Mouse (Mus musculus) CH12.LX (cell line): ENCODE measurements at regions not wholly inside any gene's neighbourhood (a gene's known extent, or its start where the extent isn't known, plus 50 kb on each side); places are given as distances from the start of the nearest gene placed in this dataset.

Source experiments
- DNase-seq: peaks from one replicate; pipeline ENCODE4 v3.0.0-alpha.2; 2013; ENCODE audit errors: extremely low read depth
- H3K27ac ChIP-seq: 2 replicates; pipeline ENCODE4 v1.5.1; 2012; ENCODE audit warnings: low read depth, mild to moderate bottlenecking, control low read depth, moderate library complexity; ENCODE audit not compliant: insufficient read depth
- H3K27me3 ChIP-seq: replicated peaks from 2 replicates; pipeline ENCODE3; 2012; ENCODE audit warnings: inconsistent platforms
- H3K36me3 ChIP-seq, 2 experiments: replicated peaks in 1 of 2; 2 replicates each; pipeline versions ENCODE3 to v1.6.1; 2012; ENCODE audit warnings: inconsistent platforms in 1 of 2, low read length in 1 of 2, mild to moderate bottlenecking in 1 of 2, mixed read lengths in 1 of 2, moderate library complexity in 1 of 2; ENCODE audit not compliant: control insufficient read depth in 1 of 2, insufficient read depth in 1 of 2
- H3K4me1 ChIP-seq, 2 experiments: 2 replicates each; pipeline ENCODE4 v1.6.1; 2012; ENCODE audit warnings: inconsistent platforms in 1 of 2, moderate library complexity in 1 of 2; ENCODE audit not compliant: insufficient read depth in 2 of 2, control insufficient read depth in 1 of 2
- H3K4me2 ChIP-seq: 2 replicates; pipeline ENCODE4 v1.6.1; 2012; ENCODE audit warnings: low read depth, mild to moderate bottlenecking, control low read depth; ENCODE audit not compliant: poor library complexity, insufficient read depth, severe bottlenecking
- H3K4me3 ChIP-seq, 3 experiments: fragments of 150-350 bp in 1 of 3; sonication (generic) in 1 of 3; replicated peaks in 1 of 3; 2 replicates each; pipeline versions ENCODE3 to v1.5.1; 2011 to 2012; ENCODE audit warnings: low read depth in 2 of 3, low read length in 2 of 3, mild to moderate bottlenecking in 2 of 3, moderate library complexity in 2 of 3, control low read depth in 1 of 3, improper control_type of control experiment in 1 of 3, inconsistent platforms in 1 of 3, mixed read lengths in 1 of 3; ENCODE audit not compliant: poor library complexity in 1 of 3
- H3K79me2 ChIP-seq: replicated peaks from 2 replicates; pipeline ENCODE4 v1.6.1; 2012; ENCODE audit warnings: mild to moderate bottlenecking, moderate library complexity; ENCODE audit not compliant: control insufficient read depth, poor library complexity, insufficient read depth, severe bottlenecking; ENCODE audit errors: extremely low read depth
- H3K9ac ChIP-seq: 2 replicates; pipeline ENCODE4 v1.6.1; 2012; ENCODE audit warnings: low read depth, mild to moderate bottlenecking, control low read depth, moderate library complexity; ENCODE audit not compliant: insufficient read depth
- H3K9me3 ChIP-seq: replicated peaks from 2 replicates; pipeline ENCODE3; 2012; ENCODE audit warnings: low read length, inconsistent platforms, mixed read lengths
- CHD1 ChIP-seq: IDR thresholded peaks from 2 replicates; pipeline ENCODE4 v1.6.1; 2012; ENCODE audit warnings: low read depth, low read length, improper control_type of control experiment, inconsistent platforms
- CHD2 ChIP-seq: IDR thresholded peaks from 2 replicates; pipeline ENCODE4 v1.6.1; 2011; ENCODE audit warnings: low read length, improper control_type of control experiment
- CTCF ChIP-seq, 2 experiments: IDR thresholded peaks in 1 of 2; conservative IDR thresholded peaks in 1 of 2; 2 replicates each; pipeline ENCODE4 v1.5.1; 2011 to 2012; ENCODE audit warnings: low read depth in 2 of 2, low read length in 2 of 2, improper control_type of control experiment in 1 of 2, inconsistent platforms in 1 of 2, mild to moderate bottlenecking in 1 of 2, moderate library complexity in 1 of 2
- ELF1 ChIP-seq: IDR thresholded peaks from 2 replicates; pipeline ENCODE4 v1.6.1; 2014; ENCODE audit warnings: low read depth, mild to moderate bottlenecking, inconsistent platforms, low read length, improper control_type of control experiment
- ETS1 ChIP-seq: conservative IDR thresholded peaks from 2 replicates; pipeline ENCODE4 v1.6.1; 2012; ENCODE audit warnings: low read depth, mild to moderate bottlenecking, inconsistent platforms, low read length, improper control_type of control experiment, moderate library complexity
- GABPA ChIP-seq: IDR thresholded peaks from 2 replicates; pipeline ENCODE4 v1.6.1; 2012; ENCODE audit warnings: low read depth, low read length, improper control_type of control experiment, inconsistent platforms; ENCODE audit not compliant: insufficient replicate concordance
- HCFC1 ChIP-seq: IDR thresholded peaks from 2 replicates; pipeline ENCODE4 v1.6.1; 2012; ENCODE audit warnings: low read depth, mild to moderate bottlenecking, inconsistent platforms, low read length, improper control_type of control experiment
- IRF4 ChIP-seq: IDR thresholded peaks from 2 replicates; pipeline ENCODE4 v1.6.1; 2014; ENCODE audit warnings: low read depth, mild to moderate bottlenecking, inconsistent platforms, low read length, improper control_type of control experiment
- JUN ChIP-seq: IDR thresholded peaks from 2 replicates; pipeline ENCODE4 v1.6.1; 2011; ENCODE audit warnings: low read depth, mild to moderate bottlenecking, low read length, improper control_type of control experiment, moderate library complexity; ENCODE audit not compliant: insufficient read depth
- MAX ChIP-seq: IDR thresholded peaks from 2 replicates; pipeline ENCODE4 v1.6.1; 2011; ENCODE audit warnings: low read length, improper control_type of control experiment
- MAZ ChIP-seq: IDR thresholded peaks from 2 replicates; pipeline ENCODE4 v1.6.1; 2012; ENCODE audit warnings: low read depth, mild to moderate bottlenecking, inconsistent platforms, low read length, improper control_type of control experiment, moderate library complexity
- MEF2A ChIP-seq: IDR thresholded peaks from 2 replicates; pipeline ENCODE4 v1.6.1; 2014; ENCODE audit warnings: low read depth, mild to moderate bottlenecking, inconsistent platforms, low read length, improper control_type of control experiment, borderline replicate concordance
- MXI1 ChIP-seq: IDR thresholded peaks from 2 replicates; pipeline ENCODE4 v1.6.1; 2011; ENCODE audit warnings: mild to moderate bottlenecking, low read depth, low read length, improper control_type of control experiment
- MYC ChIP-seq: IDR thresholded peaks from 2 replicates; pipeline ENCODE4 v1.6.1; 2011; ENCODE audit warnings: low read depth, mild to moderate bottlenecking, improper control_type of control experiment, low read length
- NRF1 ChIP-seq: IDR thresholded peaks from 2 replicates; pipeline ENCODE4 v1.6.1; 2014; ENCODE audit warnings: low read depth, mild to moderate bottlenecking, inconsistent platforms, low read length, improper control_type of control experiment, moderate library complexity
- PAX5 ChIP-seq: IDR thresholded peaks from 2 replicates; pipeline ENCODE4 v1.6.1; 2012; ENCODE audit warnings: low read length, inconsistent platforms, mixed read lengths
- POLR2AphosphoS2 ChIP-seq: IDR thresholded peaks from 2 replicates; pipeline ENCODE4 v1.6.1; 2011; ENCODE audit warnings: low read depth, low read length, improper control_type of control experiment
- RAD21 ChIP-seq: IDR thresholded peaks from 2 replicates; pipeline ENCODE4 v1.6.1; 2011; ENCODE audit warnings: low read depth, mild to moderate bottlenecking, low read length, improper control_type of control experiment, moderate library complexity
- RCOR1 ChIP-seq: conservative IDR thresholded peaks from 2 replicates; pipeline ENCODE4 v1.6.1; 2012; ENCODE audit warnings: low read depth, mild to moderate bottlenecking, inconsistent platforms, low read length, improper control_type of control experiment
- SIN3A ChIP-seq: IDR thresholded peaks from 2 replicates; pipeline ENCODE4 v1.6.1; 2012; ENCODE audit warnings: low read length, improper control_type of control experiment, inconsistent platforms
- SMC3 ChIP-seq: IDR thresholded peaks from 2 replicates; pipeline ENCODE4 v1.6.1; 2011; ENCODE audit warnings: low read depth, low read length, improper control_type of control experiment
- TBP ChIP-seq: conservative IDR thresholded peaks from 2 replicates; pipeline ENCODE4 v1.6.1; 2011; ENCODE audit warnings: low read depth, low read length, improper control_type of control experiment
- TCF12 ChIP-seq: IDR thresholded peaks from 2 replicates; pipeline ENCODE4 v1.6.1; 2014; ENCODE audit warnings: low read depth, mild to moderate bottlenecking, inconsistent platforms, low read length, improper control_type of control experiment
- USF2 ChIP-seq: conservative IDR thresholded peaks from 2 replicates; pipeline ENCODE4 v1.6.1; 2011; ENCODE audit warnings: low read depth, low read length, improper control_type of control experiment
- ZKSCAN1 ChIP-seq: IDR thresholded peaks from 2 replicates; pipeline ENCODE4 v1.6.1; 2012; ENCODE audit warnings: low read depth, inconsistent platforms, low read length, improper control_type of control experiment, borderline replicate concordance
- ZMIZ1 ChIP-seq: IDR thresholded peaks from 2 replicates; pipeline ENCODE4 v1.6.1; 2012; ENCODE audit warnings: low read depth, mild to moderate bottlenecking, inconsistent platforms, low read length, improper control_type of control experiment
- dilution Hi-C: fragments of 300-500 bp; cut with MboI; formaldehyde crosslinking; loops from 2 replicates; pipeline ENCODE4 v1.14.3; 2020; ENCODE audit warnings: low sequenced_read_pairs; ENCODE audit not compliant: extremely low pct_unique_long_range_greater_than_20kb, extremely low pct_ligation_motif_present
- in situ Hi-C: fragments of 300-500 bp; cut with MboI; formaldehyde crosslinking; loops from 3 replicates; pipeline ENCODE4 v1.14.3; 2019; ENCODE audit warnings: low sequenced_read_pairs, low pct_ligation_motif_present, low pct_unique_long_range_greater_than_20kb, mixed read lengths

GRCm38 (mm10) chr3:33372806-33373205 lies 229.8 kb upstream of the Pex5l start:
- Histone ChIP-seq H3K9ac (no peak overlapping the region), H3K4me1 (no peaks in the 10 kb centered on the region), H3K79me2 (no peaks in the 10 kb centered on the region), H3K9me3 (no peaks in the 10 kb centered on the region), H3K27ac (no peak overlapping the region), H3K27me3 (no peaks in the 10 kb centered on the region), H3K4me3 (no peak overlapping the region)
- in situ Hi-C loops = no loop called here
- dilution Hi-C loops = no loop called here
- no peak for DNase-seq
- TF ChIP-seq RAD21 = no peak
- no peak for TF ChIP-seq GABPA
- no peak for TF ChIP-seq TCF12
- TF ChIP-seq TBP = no peak
- TF ChIP-seq SIN3A = no peak
- TF ChIP-seq CHD2 = no peak
- no peak for TF ChIP-seq USF2
- no peak for TF ChIP-seq MXI1
- no peak for TF ChIP-seq PAX5
- no peak for TF ChIP-seq ELF1
- TF ChIP-seq SMC3 = no peak
- TF ChIP-seq, all 38 proteins: peak for 0
- Histone ChIP-seq H3K4me2 (no peak overlapping the region), H3K36me3 (no peaks in the 10 kb centered on the region)

GRCm38 (mm10) chr3:33363521-33363920 lies 220.5 kb upstream of the Pex5l start:
- dilution Hi-C loops = no loop called here
- in situ Hi-C loops = no loop called here
- DNase-seq = no peak
- no peaks in the 10 kb centered on the region for H3K36me3 ChIP-seq
- no peak overlapping the region for H3K9ac ChIP-seq
- no peak overlapping the region for H3K4me2 ChIP-seq
- H3K9me3 ChIP-seq = no peaks in the 10 kb centered on the region
- TF ChIP-seq USF2 (no peak), CHD1 (no peak), CTCF (conservative IDR thresholded peaks at IDR 0.05 in 1 of 2, IDR thresholded peaks at IDR 0.05 in 1 of 2; ENCODE audit: low read depth in 2 of 2, low read length in 2 of 2) (no peak), SIN3A (no peak), RAD21 (no peak), ZMIZ1 (no peak), HCFC1 (no peak), NRF1 (no peak)
- no peak overlapping the region for H3K4me3 ChIP-seq
- no peak overlapping the region for H3K27ac ChIP-seq
- no peaks in the 10 kb centered on the region for H3K79me2 ChIP-seq
- H3K27me3 ChIP-seq = no peaks in the 10 kb centered on the region
- peaks cover 0 to 4% of the 10 kb centered on the region in 2 experiments; a peak in 1 of 4 replicates for H3K4me1 ChIP-seq

- no peak for DNase-seq
- Histone ChIP-seq H3K27me3 (no peaks in the 10 kb centered on the region), H3K36me3 (no peaks in the 10 kb centered on the region), H3K9ac (no peak overlapping the region), H3K9me3 (peaks cover 3% of the 10 kb centered on the region), H3K4me2 (no peak overlapping the region), H3K4me1 (peaks cover 0 to 4% of the 10 kb centered on the region in 2 experiments; a peak in 1 of 4 replicates), H3K27ac (no peak overlapping the region), H3K79me2 (no peaks in the 10 kb centered on the region), H3K4me3 (no peak overlapping the region)
- in situ Hi-C loops = no loop called here
- dilution Hi-C loops = no loop called here
- TF ChIP-seq ELF1 (no peak), IRF4 (no peak), JUN (no peak), ETS1 (no peak), POLR2AphosphoS2 (no peak), RCOR1 (no peak), ZMIZ1 (no peak), MYC (no peak), MAX (no peak), SIN3A (no peak), MXI1 (no peak), ZKSCAN1 (no peak), MAZ (no peak), TCF12 (no peak), MEF2A (no peak), CHD1 (no peak), TBP (no peak), PAX5 (no peak), HCFC1 (no peak)
These were observed 217.0 kb upstream of the Pex5l start for GRCm38 (mm10) chr3:33360030-33360429.
